Mouse (Mus musculus): ENCODE data around the gene Dpp8. TPM values are rescaled to one million over a fixed set of nuclear protein-coding genes. Genes with fewer than 3 reads are reported as not detected.
A peak's percentile ranks its signal among the peaks of the same experiment; 100 is the strongest.

Dpp8 gene
- polyA plus RNA-seq, 1 experiment = 44.8 TPM

GRCm38 (mm10) chr9:65085270-65085669 is 53.1 kb downstream of the Dpp8 start:
- no peak for DNase-seq (ENCODE audit: low read depth)

GRCm38 (mm10) chr9:65086801-65087200 is 54.6 kb downstream of the Dpp8 start:
- no peak for DNase-seq (ENCODE audit: low read depth)

- DNase-seq (ENCODE audit: low read depth) = no peak
Observed at GRCm38 (mm10) chr9:65087490-65087889, 55.3 kb downstream of the Dpp8 start.

GRCm38 (mm10) chr9:65094237-65094636 is 62.0 kb downstream of the Dpp8 start:
- no peak for DNase-seq (ENCODE audit: low read depth)

- DNase-seq (ENCODE audit: low read depth) = no peak
Observed at GRCm38 (mm10) chr9:65100991-65101685, 68.9 kb downstream of the Dpp8 start, which contains the start of gene Igdcc4. Gene Igdcc4 (plus strand): TSS chr9:65101486.

GRCm38 (mm10) chr9:65101686-65102376 is 69.6 kb downstream of the Dpp8 start:
- no peak for DNase-seq (ENCODE audit: low read depth)

- DNase-seq (ENCODE audit: low read depth) = no peak
Observed at GRCm38 (mm10) chr9:65102377-65103172, 70.4 kb downstream of the Dpp8 start.

- no peak for DNase-seq (ENCODE audit: low read depth)
Observed at GRCm38 (mm10) chr9:65103173-65103752, 71.0 kb downstream of the Dpp8 start.

GRCm38 (mm10) chr9:65106821-65107220 is 74.6 kb downstream of the Dpp8 start:
- DNase-seq (ENCODE audit: low read depth) = no peak

- DNase-seq (ENCODE audit: low read depth) = no peak
Observed at GRCm38 (mm10) chr9:65107893-65108292, 75.7 kb downstream of the Dpp8 start.

- no peak for DNase-seq (ENCODE audit: low read depth)
Observed at GRCm38 (mm10) chr9:65109132-65110072, 77.2 kb downstream of the Dpp8 start.

- no peak for DNase-seq (ENCODE audit: low read depth)
Observed at GRCm38 (mm10) chr9:65111698-65112097, 79.5 kb downstream of the Dpp8 start.

GRCm38 (mm10) chr9:65113694-65114093 is 81.5 kb downstream of the Dpp8 start:
- no peak for DNase-seq (ENCODE audit: low read depth)

GRCm38 (mm10) chr9:65115891-65116290 is 83.7 kb downstream of the Dpp8 start:
- DNase-seq (ENCODE audit: low read depth) = no peak

- DNase-seq (ENCODE audit: low read depth) = peak; percentile 61
Observed at GRCm38 (mm10) chr9:65117516-65117915, 85.3 kb downstream of the Dpp8 start.

- no peak for DNase-seq (ENCODE audit: low read depth)
Observed at GRCm38 (mm10) chr9:65120935-65121334, 88.7 kb downstream of the Dpp8 start.

GRCm38 (mm10) chr9:65122545-65122944 is 90.3 kb downstream of the Dpp8 start:
- DNase-seq (ENCODE audit: low read depth) = no peak

- no peak for DNase-seq (ENCODE audit: low read depth)
Observed at GRCm38 (mm10) chr9:65123552-65124168, 91.4 kb downstream of the Dpp8 start.

- no peak for DNase-seq (ENCODE audit: low read depth)
Observed at GRCm38 (mm10) chr9:65128123-65128815, 96.1 kb downstream of the Dpp8 start.

GRCm38 (mm10) chr9:65131717-65132116 is 99.5 kb downstream of the Dpp8 start:
- no peak for DNase-seq (ENCODE audit: low read depth)

All from gonadal fat pad, adult 2 months (tissue).